Mouse (Mus musculus): ENCODE data around the gene Trio. TPM values are rescaled to one million over a fixed set of nuclear protein-coding genes. Genes with fewer than 3 reads are reported as not detected.
A peak's percentile ranks its signal among the peaks of the same experiment; 100 is the strongest.

Trio gene
- total RNA-seq, 1 experiment from 2014 or later: 16.9 TPM

- ATAC-seq (replicated peaks; ENCODE audit: low read depth, poor library complexity, severe bottlenecking): no peak
These were observed 210.8 kb downstream of the Trio start for GRCm38 (mm10) chr15:27814677-27815391.

- no peak for ATAC-seq (replicated peaks; ENCODE audit: low read depth, poor library complexity, severe bottlenecking)
These were observed 214.7 kb downstream of the Trio start for GRCm38 (mm10) chr15:27810793-27811488.

GRCm38 (mm10) chr15:27810262-27810661 is 215.4 kb downstream of the Trio start:
- ATAC-seq (replicated peaks; ENCODE audit: low read depth, poor library complexity, severe bottlenecking): no peak

GRCm38 (mm10) chr15:27808596-27809276 is 216.9 kb downstream of the Trio start:
- peak; percentile 50; the same call in 1 of the 2 replicates for ATAC-seq (replicated peaks; ENCODE audit: low read depth, poor library complexity, severe bottlenecking)

GRCm38 (mm10) chr15:27806219-27806618 is 219.4 kb downstream of the Trio start:
- ATAC-seq (replicated peaks; ENCODE audit: low read depth, poor library complexity, severe bottlenecking): no peak

GRCm38 (mm10) chr15:27805654-27806053 is 220.0 kb downstream of the Trio start:
- ATAC-seq (replicated peaks; ENCODE audit: low read depth, poor library complexity, severe bottlenecking): no peak

- no peak for ATAC-seq (replicated peaks; ENCODE audit: low read depth, poor library complexity, severe bottlenecking)
These were observed 221.2 kb downstream of the Trio start for GRCm38 (mm10) chr15:27804447-27804846.

- no peak for ATAC-seq (replicated peaks; ENCODE audit: low read depth, poor library complexity, severe bottlenecking)
These were observed 221.9 kb downstream of the Trio start for GRCm38 (mm10) chr15:27803568-27804345.

GRCm38 (mm10) chr15:27802243-27802642 is 223.4 kb downstream of the Trio start:
- ATAC-seq (replicated peaks; ENCODE audit: low read depth, poor library complexity, severe bottlenecking): no peak

- ATAC-seq (replicated peaks; ENCODE audit: low read depth, poor library complexity, severe bottlenecking): no peak
These were observed 224.5 kb downstream of the Trio start for GRCm38 (mm10) chr15:27801177-27801576.

- no peak for ATAC-seq (replicated peaks; ENCODE audit: low read depth, poor library complexity, severe bottlenecking)
These were observed 228.0 kb downstream of the Trio start for GRCm38 (mm10) chr15:27797480-27798155.

- ATAC-seq (replicated peaks; ENCODE audit: low read depth, poor library complexity, severe bottlenecking): peak; percentile 12; the same call in 1 of the 2 replicates
These were observed 228.8 kb downstream of the Trio start for GRCm38 (mm10) chr15:27796868-27797222.

- peak; percentile 20 for ATAC-seq (replicated peaks; ENCODE audit: low read depth, poor library complexity, severe bottlenecking)
These were observed 229.4 kb downstream of the Trio start for GRCm38 (mm10) chr15:27795942-27796867.

- ATAC-seq (replicated peaks; ENCODE audit: low read depth, poor library complexity, severe bottlenecking): no peak
These were observed 232.4 kb downstream of the Trio start for GRCm38 (mm10) chr15:27793284-27793683.

GRCm38 (mm10) chr15:27792473-27792872 is 233.2 kb downstream of the Trio start:
- no peak for ATAC-seq (replicated peaks; ENCODE audit: low read depth, poor library complexity, severe bottlenecking)

- no peak for ATAC-seq (replicated peaks; ENCODE audit: low read depth, poor library complexity, severe bottlenecking)
These were observed 234.5 kb downstream of the Trio start for GRCm38 (mm10) chr15:27791141-27791540.

- no peak for ATAC-seq (replicated peaks; ENCODE audit: low read depth, poor library complexity, severe bottlenecking)
These were observed 234.9 kb downstream of the Trio start for GRCm38 (mm10) chr15:27790699-27791098.

GRCm38 (mm10) chr15:27789325-27789724 is 236.3 kb downstream of the Trio start:
- no peak for ATAC-seq (replicated peaks; ENCODE audit: low read depth, poor library complexity, severe bottlenecking)

Data from common myeloid progenitor, adult 5-6 weeks (primary cell).